Mouse (Mus musculus) stomach, embryonic 14.5 days (tissue): ENCODE results near the gene Fancc. TPM values are rescaled to one million over a fixed set of nuclear protein-coding genes. Genes with fewer than 3 reads are reported as not detected.

Experiments used
- ATAC-seq: fragments of 200-750 bp; cut with Nextera tagmentation; 2 replicates; pipeline ENCODE4 v1.8.0; 2017; ENCODE audit warnings: low read depth, moderate TSS enrichment; ENCODE audit not compliant: insufficient number of reproducible peaks, insufficient read depth, low FRiP score
- H3K27ac ChIP-seq: fragments of 300-500 bp; sonication (generic); 2 replicates; pipeline ENCODE4 v1.5.1; 2014; ENCODE audit warnings: mild to moderate bottlenecking, low read length, moderate library complexity, mixed read lengths
- H3K27me3 ChIP-seq: fragments of 300-500 bp; sonication (generic); 2 replicates; pipeline ENCODE4 v1.6.1; 2014; ENCODE audit warnings: low read length, control low read depth, mixed read lengths; ENCODE audit not compliant: control insufficient read depth, insufficient read depth
- H3K36me3 ChIP-seq: fragments of 300-500 bp; sonication (generic); 2 replicates; pipeline ENCODE4 v1.6.1; 2014; ENCODE audit warnings: mild to moderate bottlenecking, control low read depth, low read length, moderate library complexity, mixed read lengths; ENCODE audit not compliant: control insufficient read depth, insufficient read depth
- H3K4me1 ChIP-seq: fragments of 300-500 bp; sonication (generic); 2 replicates; pipeline ENCODE4 v1.6.1; 2014; ENCODE audit warnings: low read length, control low read depth, mixed read lengths; ENCODE audit not compliant: control insufficient read depth, insufficient read depth
- H3K4me2 ChIP-seq: fragments of 300-500 bp; sonication (generic); replicated peaks from 2 replicates; pipeline ENCODE4 v1.6.1; 2014; ENCODE audit warnings: low read depth, low read length, control low read depth
- H3K4me3 ChIP-seq: fragments of 300-500 bp; sonication (generic); 2 replicates; pipeline ENCODE4 v1.5.1; 2014; ENCODE audit warnings: low read depth, low read length, control low read depth
- H3K9ac ChIP-seq: fragments of 300-500 bp; sonication (generic); replicated peaks from 2 replicates; pipeline ENCODE4 v1.6.1; 2014; ENCODE audit warnings: low read depth, mild to moderate bottlenecking, control low read depth, low read length, moderate library complexity, mixed read lengths
- H3K9me3 ChIP-seq: fragments of 300-500 bp; sonication (generic); 2 replicates; pipeline ENCODE4 v1.6.1; 2016; ENCODE audit warnings: low read depth, low read length, control low read depth; ENCODE audit not compliant: control insufficient read depth
- WGBS: fragments of 180-500 bp; shearing (Covaris S2); extraction: QIAGEN DNeasy Blood & Tissue Kit; methylation state at CpG from one replicate; pipeline ENCODE4 v1.1.7; 2014; 5-methylcytosine and 5-hydroxymethylcytosine counted together
- polyA plus RNA-seq: library from polyadenylated mRNA; unstranded; fragments of >200 nt; fragmentation: Nextera tagmentation; extraction: Ambion mirVana; gene quantifications from 2 replicates; pipeline ENCODE4 v1.2.1, GENCODE M21; 2014

Fancc gene
- polyA plus RNA-seq, 1 experiment from 2014 or later = 24.3 TPM

- ATAC-seq = no peak
- no peak overlapping the region for H3K4me2 ChIP-seq
- H3K4me3 ChIP-seq = no peak overlapping the region
- H3K9me3 ChIP-seq = no peaks in the 10 kb centered on the region
- H3K27ac ChIP-seq = 0 out of 2 replicates have a peak overlapping the region, but pooled peaks have one; percentile 16
- H3K9ac ChIP-seq = no peak overlapping the region
- peaks cover 15% of the 10 kb centered on the region; the same call in 1 of the 2 replicates for H3K4me1 ChIP-seq
- H3K36me3 ChIP-seq = peaks cover 89% of the 10 kb centered on the region
- no peaks in the 10 kb centered on the region for H3K27me3 ChIP-seq
- WGBS = 48% methylated on average over 6 of the region's 6 CpGs
Observed at GRCm38 (mm10) chr13:63512411-63512810, 15.3 kb upstream of the Fancc start.

DNA sequence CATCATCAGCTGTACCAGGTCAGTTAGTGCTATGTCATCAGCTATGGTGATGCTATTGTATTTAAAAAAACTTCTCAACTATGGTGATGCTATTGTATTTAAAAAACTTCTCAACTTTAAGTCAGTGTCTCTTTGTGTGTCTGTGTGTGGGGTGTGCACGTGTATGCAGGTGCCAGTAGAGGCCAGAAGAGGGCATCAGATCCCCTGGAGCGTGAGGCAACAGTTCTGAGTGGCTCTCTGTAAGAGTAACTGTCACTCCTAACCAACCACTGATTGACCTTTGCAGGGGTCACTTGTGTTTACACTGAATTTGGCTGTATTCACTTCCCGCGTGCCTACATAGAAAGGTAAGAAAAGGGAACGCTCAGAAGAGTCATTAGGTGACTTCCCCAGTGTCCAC, 10.7 kb upstream of the Fancc start:
- Histone ChIP-seq H3K9ac (no peak overlapping the region), H3K4me1 (no peaks in the 10 kb centered on the region), H3K27ac (no peak overlapping the region), H3K27me3 (no peaks in the 10 kb centered on the region), H3K36me3 (peaks cover 47% of the 10 kb centered on the region), H3K4me3 (no peak overlapping the region), H3K4me2 (no peak overlapping the region), H3K9me3 (no peaks in the 10 kb centered on the region)
- no peak for ATAC-seq
- WGBS = 60% methylated on average over 5 of the region's 5 CpGs

- no peak for ATAC-seq
- Histone ChIP-seq H3K4me2 (no peak overlapping the region), H3K4me3 (no peak overlapping the region), H3K36me3 (peaks cover 40% of the 10 kb centered on the region), H3K27ac (0 out of 2 replicates have a peak overlapping the region, but pooled peaks have one; percentile 4), H3K9me3 (no peaks in the 10 kb centered on the region), H3K9ac (no peak overlapping the region), H3K4me1 (no peaks in the 10 kb centered on the region), H3K27me3 (no peaks in the 10 kb centered on the region)
- 75% methylated on average over 6 of the region's 6 CpGs for WGBS
Observed at GRCm38 (mm10) chr13:63507001-63507556, 10.0 kb upstream of the Fancc start.

GRCm38 (mm10) chr13:63506364-63506763, 9.3 kb upstream of the Fancc start:
- Histone ChIP-seq H3K4me2 (no peak overlapping the region), H3K27ac (no peak overlapping the region), H3K9ac (no peak overlapping the region), H3K4me1 (no peaks in the 10 kb centered on the region), H3K9me3 (no peaks in the 10 kb centered on the region), H3K4me3 (no peak overlapping the region), H3K36me3 (peaks cover 33% of the 10 kb centered on the region), H3K27me3 (no peaks in the 10 kb centered on the region)
- WGBS = 37% methylated on average over 1 of the region's 1 CpGs
- ATAC-seq = no peak

DNA sequence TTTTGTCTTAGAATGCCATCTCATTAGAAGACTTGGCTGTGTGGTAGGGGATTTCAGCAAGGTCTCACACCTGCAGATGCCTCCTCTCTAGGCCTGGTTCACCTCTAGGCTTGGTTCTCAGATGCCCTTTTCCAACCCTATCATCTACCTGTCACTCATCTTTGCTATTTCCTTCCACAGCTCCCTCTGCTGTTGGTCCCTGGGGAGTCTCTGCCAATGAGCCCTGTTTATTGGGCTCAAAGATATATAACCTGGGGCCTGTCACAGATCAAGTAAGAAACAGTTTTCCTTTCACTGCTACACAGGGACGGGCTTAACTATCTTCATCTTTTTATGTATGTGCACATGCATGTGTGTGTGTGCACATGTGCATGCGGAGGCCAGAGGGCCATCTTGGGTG, 5.3 kb upstream of the Fancc start:
- no peak overlapping the region for H3K9ac ChIP-seq
- no peak overlapping the region for H3K4me3 ChIP-seq
- H3K27ac ChIP-seq = no peak overlapping the region
- H3K36me3 ChIP-seq = no peaks in the 10 kb centered on the region; the same call in 1 of the 2 replicates
- no peaks in the 10 kb centered on the region for H3K9me3 ChIP-seq
- WGBS = 94% methylated on average over 2 of the region's 2 CpGs
- no peak overlapping the region for H3K4me2 ChIP-seq
- H3K27me3 ChIP-seq = no peaks in the 10 kb centered on the region
- H3K4me1 ChIP-seq = no peaks in the 10 kb centered on the region
- no peak for ATAC-seq

DNA sequence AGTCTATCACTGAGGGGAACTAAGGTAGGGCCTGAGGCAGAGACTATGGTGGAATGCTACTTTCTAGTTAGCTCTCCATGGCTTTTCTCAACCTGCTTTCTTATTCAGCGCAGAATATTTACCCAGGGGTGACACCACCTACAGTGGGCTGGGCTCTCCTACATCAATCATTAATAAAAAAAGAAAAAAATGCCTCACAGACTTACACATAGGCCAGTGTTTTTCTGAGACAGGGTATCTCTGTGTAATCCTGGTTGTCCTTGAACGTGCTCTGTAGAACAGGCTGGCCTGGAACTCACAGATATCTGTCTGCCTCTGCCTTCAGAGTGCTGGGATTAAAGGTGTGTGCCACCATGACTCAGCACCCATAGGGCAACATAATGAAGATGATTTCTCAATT, 2.4 kb upstream of the Fancc start:
- Histone ChIP-seq H3K4me1 (peaks cover 7% of the 10 kb centered on the region), H3K9ac (no peak overlapping the region), H3K36me3 (no peaks in the 10 kb centered on the region), H3K27ac (no peak overlapping the region), H3K9me3 (no peaks in the 10 kb centered on the region), H3K4me2 (no peak overlapping the region), H3K27me3 (no peaks in the 10 kb centered on the region), H3K4me3 (no peak overlapping the region)
- 0 out of 2 replicates have a peak, but pooled peaks have one; percentile 50 for ATAC-seq
- 75% methylated on average over 2 of the region's 2 CpGs for WGBS

DNA sequence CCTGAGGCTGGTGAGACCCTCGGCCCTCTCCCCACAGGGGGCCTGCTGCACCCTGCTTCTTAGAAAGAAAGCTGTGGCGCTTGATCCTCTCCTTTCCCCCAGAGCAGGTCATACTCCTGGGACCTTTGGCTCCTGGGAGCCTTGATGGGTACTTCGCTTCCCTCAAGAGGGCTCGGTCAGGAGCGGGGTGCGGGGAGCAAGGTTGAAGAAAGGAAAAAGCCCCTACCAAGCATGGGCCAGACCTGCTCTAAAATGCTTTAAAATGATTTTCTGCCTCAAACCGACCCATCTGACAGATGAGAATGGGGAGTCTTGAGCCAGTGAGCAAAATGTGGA, 9.4 kb downstream of the Fancc start:
- Histone ChIP-seq H3K4me1 (no peaks in the 10 kb centered on the region), H3K36me3 (no peaks in the 10 kb centered on the region), H3K9ac (no peak overlapping the region), H3K27ac (no peak overlapping the region), H3K27me3 (no peaks in the 10 kb centered on the region), H3K9me3 (no peaks in the 10 kb centered on the region), H3K4me3 (no peak overlapping the region), H3K4me2 (no peak overlapping the region)
- no peak for ATAC-seq
- 63% methylated on average over 7 of the region's 7 CpGs for WGBS

DNA sequence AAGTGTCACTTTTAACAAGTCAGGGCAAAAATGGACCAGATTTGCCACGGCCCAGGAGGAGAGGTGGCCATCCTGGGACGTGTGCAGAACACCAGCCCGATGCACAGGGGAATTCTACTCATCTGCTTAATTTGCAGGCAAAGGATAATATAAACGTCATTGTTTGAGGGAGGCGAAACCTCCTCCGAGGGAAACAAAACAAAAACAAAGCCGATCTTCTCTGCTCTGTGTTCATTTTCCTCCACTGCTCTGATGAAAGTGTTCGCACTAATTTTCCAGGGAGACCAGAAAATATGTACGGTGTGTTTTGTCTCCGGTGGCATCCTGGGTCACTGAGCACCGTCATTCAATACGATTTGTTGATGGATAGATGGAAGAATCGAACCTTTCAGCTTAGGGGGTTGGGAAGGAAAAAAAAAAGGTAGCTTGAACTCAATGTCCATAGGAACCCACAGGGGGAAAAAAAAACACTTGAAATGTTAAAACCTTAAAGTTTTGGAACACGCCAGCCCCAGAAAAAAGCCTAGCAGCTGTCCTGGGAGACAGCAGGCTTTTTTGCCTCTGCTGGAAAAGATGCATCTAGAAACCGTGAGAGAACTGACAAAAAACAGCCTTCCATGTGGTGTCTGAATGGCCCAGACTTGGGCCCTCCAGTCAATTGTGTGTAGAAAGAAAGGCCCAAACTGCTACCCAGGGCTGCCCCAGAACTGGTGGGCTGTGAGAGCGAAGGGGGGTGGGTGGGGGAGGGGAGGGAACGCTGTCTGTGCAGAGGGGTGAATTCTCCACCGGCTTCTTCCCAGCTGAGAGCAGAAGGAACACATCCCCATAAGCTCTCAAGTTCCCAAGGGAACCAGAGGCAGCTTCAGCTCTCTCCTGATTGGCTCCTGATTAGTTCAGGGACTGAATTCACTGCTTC, 10.0 kb downstream of the Fancc start:
- Histone ChIP-seq H3K27ac (no peak overlapping the region), H3K4me1 (no peaks in the 10 kb centered on the region), H3K27me3 (no peaks in the 10 kb centered on the region), H3K9ac (no peak overlapping the region), H3K4me2 (no peak overlapping the region), H3K36me3 (no peaks in the 10 kb centered on the region), H3K9me3 (no peaks in the 10 kb centered on the region), H3K4me3 (no peak overlapping the region)
- no peak; the same call in 1 of the 2 replicates for ATAC-seq
- 37% methylated on average over 18 of the region's 18 CpGs for whole genome bisulfite sequencing
